Mouse (Mus musculus) kidney, adult 2 months (tissue): ENCODE results near the gene Klf12. TPM values are rescaled to one million over a fixed set of nuclear protein-coding genes. Genes with fewer than 3 reads are reported as not detected.

Source experiments
- DNase-seq: peaks from one replicate; pipeline ENCODE4 v3.0.0; 2021
- H3K27ac ChIP-seq: fragments of 200-500 bp; 2 replicates; pipeline ENCODE4 v1.5.1; 2012; ENCODE audit warnings: low read depth, low read length, control low read depth, inconsistent platforms; ENCODE audit not compliant: insufficient read depth
- H3K27me3 ChIP-seq: fragments of 200-500 bp; replicated peaks from 2 replicates; pipeline ENCODE4 v1.6.1; 2012; ENCODE audit warnings: mild to moderate bottlenecking, moderate library complexity, low read length, inconsistent platforms; ENCODE audit not compliant: control insufficient read depth, insufficient read depth
- H3K36me3 ChIP-seq: fragments of 200-500 bp; 2 replicates; pipeline ENCODE4 v1.6.1; 2012; ENCODE audit warnings: mild to moderate bottlenecking, moderate library complexity, low read length, inconsistent platforms; ENCODE audit not compliant: control insufficient read depth, insufficient read depth
- H3K4me1 ChIP-seq: fragments of 200-500 bp; 2 replicates; pipeline ENCODE4 v1.6.1; 2011; ENCODE audit warnings: low read length; ENCODE audit not compliant: control insufficient read depth, insufficient read depth
- H3K4me3 ChIP-seq: fragments of 200-500 bp; 2 replicates; pipeline ENCODE4 v1.5.1; 2011; ENCODE audit warnings: mild to moderate bottlenecking, low read depth, low read length, control low read depth; ENCODE audit not compliant: insufficient read depth
- CTCF ChIP-seq: fragments of 200-500 bp; conservative IDR thresholded peaks from 2 replicates; pipeline ENCODE4 v1.5.1; 2011; ENCODE audit warnings: low read depth, mild to moderate bottlenecking, control low read depth, low read length, moderate library complexity, mixed read lengths; ENCODE audit not compliant: insufficient read depth, insufficient read length
- POLR2A ChIP-seq: fragments of 200-500 bp; IDR thresholded peaks from one replicate; pipeline ENCODE4 v1.6.1; 2011; ENCODE audit warnings: low read depth, low read length, control low read depth
- WGBS: fragments of 180-500 bp; shearing (Covaris S2); methylation state at CpG from one replicate; pipeline ENCODE4 v1.1.7; 2018; 5-methylcytosine and 5-hydroxymethylcytosine counted together
- polyA plus RNA-seq: library from polyadenylated mRNA; depleted of rRNA; stranded (reverse); fragments of >200 nt; gene quantifications from 2 replicates; pipeline ENCODE4 v1.2.3, GENCODE M21; 2012

Klf12 gene
- polyA plus RNA-seq, 1 experiment = 11.0 TPM

GRCm38 (mm10) chr14:100197199-100197598 is 87.3 kb downstream of the Klf12 start:
- H3K27ac ChIP-seq = no peak overlapping the region
- WGBS = 96% methylated on average over 8 of the region's 8 CpGs
- TF ChIP-seq POLR2A = no peak
- TF ChIP-seq CTCF = no peak
- no peaks in the 10 kb centered on the region for H3K27me3 ChIP-seq
- H3K4me1 ChIP-seq = peaks cover 9% of the 10 kb centered on the region; the same call in 1 of the 2 replicates
- H3K4me3 ChIP-seq = no peak overlapping the region
- no peak for DNase-seq
- H3K36me3 ChIP-seq = no peaks in the 10 kb centered on the region; the same call in 1 of the 2 replicates

GRCm38 (mm10) chr14:100189490-100190197 is 94.8 kb downstream of the Klf12 start:
- H3K36me3 ChIP-seq = no peaks in the 10 kb centered on the region
- no peaks in the 10 kb centered on the region for H3K27me3 ChIP-seq
- no peak for TF ChIP-seq POLR2A
- no peak for TF ChIP-seq CTCF
- WGBS = 78% methylated on average over 11 of the region's 11 CpGs
- DNase-seq = no peak
- H3K4me1 ChIP-seq = peaks cover 6% of the 10 kb centered on the region; the same call in 1 of the 2 replicates
- H3K27ac ChIP-seq = no peak overlapping the region
- H3K4me3 ChIP-seq = no peak overlapping the region

- DNase-seq = no peak
- WGBS = 96% methylated on average over 3 of the region's 3 CpGs
Measured at GRCm38 (mm10) chr14:100187372-100187771, 97.1 kb downstream of the Klf12 start.

DNA sequence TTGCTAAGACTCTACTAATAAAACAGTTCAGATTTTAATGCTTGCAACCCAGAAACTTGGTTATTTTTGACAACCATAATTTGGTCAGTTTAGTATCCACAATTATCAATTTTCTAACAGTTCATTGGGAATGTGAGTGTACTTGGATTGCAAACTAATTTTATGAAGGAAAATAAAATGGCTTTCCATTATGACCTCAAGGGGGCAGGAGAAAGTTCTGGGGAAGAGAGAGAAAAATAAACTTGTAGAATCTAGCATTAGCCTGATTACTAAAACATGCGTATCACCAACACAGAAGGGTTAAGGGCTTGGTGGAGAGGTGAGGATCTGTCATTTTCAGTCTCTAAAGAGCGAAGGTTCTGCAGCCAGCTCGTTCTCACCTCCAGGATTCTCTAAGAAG is 106.7 kb downstream of the Klf12 start:
- peak; percentile 23 for DNase-seq

More at GRCm38 (mm10) chr14:100187372-100187771, 97.1 kb downstream of the Klf12 start:
- TF ChIP-seq CTCF = no peak
- TF ChIP-seq POLR2A = no peak
- Histone ChIP-seq H3K4me3 (no peak overlapping the region), H3K36me3 (no peaks in the 10 kb centered on the region), H3K4me1 (peaks cover 4% of the 10 kb centered on the region; the same call in 1 of the 2 replicates), H3K27me3 (no peaks in the 10 kb centered on the region), H3K27ac (no peak overlapping the region)

GRCm38 (mm10) chr14:100165075-100165474 is 119.4 kb downstream of the Klf12 start:
- Histone ChIP-seq H3K4me3 (no peak overlapping the region), H3K27me3 (no peaks in the 10 kb centered on the region), H3K27ac (no peak overlapping the region), H3K36me3 (no peaks in the 10 kb centered on the region), H3K4me1 (no peaks in the 10 kb centered on the region)
- no peak for TF ChIP-seq POLR2A
- TF ChIP-seq CTCF = 0 out of 2 replicates have a peak, but pooled peaks have one; percentile 7
- DNase-seq = no peak
- whole genome bisulfite sequencing = 92% methylated on average over 2 of the region's 2 CpGs

More for the DNA sequence above, 106.7 kb downstream of the Klf12 start:
- Histone ChIP-seq H3K27me3 (no peaks in the 10 kb centered on the region), H3K36me3 (no peaks in the 10 kb centered on the region), H3K27ac (no peak overlapping the region), H3K4me3 (no peak overlapping the region), H3K4me1 (no peaks in the 10 kb centered on the region; the same call in 1 of the 2 replicates)
- WGBS = 73% methylated on average over 3 of the region's 3 CpGs
- TF ChIP-seq CTCF (no peak), POLR2A (no peak)

DNA sequence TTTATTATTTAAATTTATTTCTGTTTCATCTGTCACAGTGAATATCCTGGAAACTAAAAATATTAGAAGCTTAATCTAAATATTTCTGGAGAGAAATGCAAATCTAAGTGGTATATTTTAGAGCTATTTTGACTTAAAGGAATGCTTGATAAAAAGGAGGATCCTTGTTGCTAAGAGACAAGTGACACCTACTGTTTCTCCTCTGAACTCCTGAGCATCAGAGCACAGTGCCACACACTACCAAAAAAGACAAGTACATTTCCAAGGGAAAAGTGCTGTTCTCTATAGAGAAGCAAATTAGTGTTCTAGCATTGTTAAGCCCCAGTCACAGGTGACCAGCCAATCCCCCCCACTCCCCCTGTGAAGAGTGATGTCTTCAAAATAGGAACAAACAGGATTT is 127.8 kb downstream of the Klf12 start:
- Histone ChIP-seq H3K27me3 (no peaks in the 10 kb centered on the region), H3K4me1 (no peaks in the 10 kb centered on the region), H3K36me3 (no peaks in the 10 kb centered on the region), H3K4me3 (no peak overlapping the region), H3K27ac (no peak overlapping the region)
- no peak for DNase-seq
- TF ChIP-seq CTCF (no peak), POLR2A (no peak)

DNA sequence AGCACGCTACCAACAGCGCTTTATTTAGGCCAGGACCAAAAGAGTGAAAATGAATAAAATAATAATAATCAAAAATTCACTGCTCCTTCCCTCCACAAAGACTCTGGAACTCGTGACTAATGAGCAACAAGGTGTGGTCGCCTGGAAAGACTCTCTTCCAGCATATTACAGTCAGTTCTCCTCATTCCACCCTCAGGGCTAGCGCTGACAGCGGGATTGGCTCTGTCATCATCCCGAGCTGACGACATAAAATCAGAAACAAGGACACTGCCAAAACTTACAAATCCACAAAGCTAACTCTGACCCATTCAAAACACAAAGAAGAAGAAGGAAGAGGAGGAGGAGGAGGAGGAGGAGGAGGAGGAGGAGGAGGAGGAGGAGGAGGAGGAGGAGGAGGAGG is 136.8 kb downstream of the Klf12 start:
- TF ChIP-seq CTCF = no peak
- TF ChIP-seq POLR2A = no peak
- Histone ChIP-seq H3K4me1 (no peaks in the 10 kb centered on the region), H3K27ac (no peak overlapping the region), H3K27me3 (no peaks in the 10 kb centered on the region), H3K36me3 (no peaks in the 10 kb centered on the region), H3K4me3 (no peak overlapping the region)
- no peak for DNase-seq
- WGBS = 92% methylated on average over 8 of the region's 8 CpGs

GRCm38 (mm10) chr14:100140370-100140769 is 144.1 kb downstream of the Klf12 start:
- Histone ChIP-seq H3K36me3 (no peaks in the 10 kb centered on the region), H3K4me1 (no peaks in the 10 kb centered on the region), H3K4me3 (no peak overlapping the region), H3K27me3 (no peaks in the 10 kb centered on the region), H3K27ac (no peak overlapping the region)
- 91% methylated on average over 1 of the region's 1 CpGs for WGBS
- DNase-seq = no peak
- TF ChIP-seq CTCF (no peak), POLR2A (no peak)
